Mouse (Mus musculus) lung, postnatal 0 days (tissue): ENCODE measurements at regions not wholly inside any gene's neighbourhood (a gene's known extent, or its start where the extent isn't known, plus 50 kb on each side); places are given as distances from the start of the nearest gene placed in this dataset.

Experiments
- CTCF ChIP-seq: IDR thresholded peaks from 2 replicates; pipeline ENCODE4 v1.5.1; 2016; ENCODE audit warnings: antibody characterized with exemption, mild to moderate bottlenecking
- EP300 ChIP-seq: IDR thresholded peaks from 2 replicates; pipeline ENCODE4 v1.6.1; 2016; ENCODE audit warnings: antibody characterized with exemption, mild to moderate bottlenecking, control low read depth

- TF ChIP-seq CTCF (no peak), EP300 (no peak)
These were observed 76.4 kb upstream of the Ctnnb1 start for GRCm38 (mm10) chr9:120852572-120852971.
